Mouse (Mus musculus) CH12.LX (cell line): ENCODE data around the gene Tbx21.

Source experiments
- ELF1 ChIP-seq: IDR thresholded peaks from 2 replicates; pipeline ENCODE4 v1.6.1; 2014; ENCODE audit warnings: low read depth, mild to moderate bottlenecking, inconsistent platforms, low read length, improper control_type of control experiment
- JUN ChIP-seq: IDR thresholded peaks from 2 replicates; pipeline ENCODE4 v1.6.1; 2011; ENCODE audit warnings: low read depth, mild to moderate bottlenecking, low read length, improper control_type of control experiment, moderate library complexity; ENCODE audit not compliant: insufficient read depth
- NRF1 ChIP-seq: IDR thresholded peaks from 2 replicates; pipeline ENCODE4 v1.6.1; 2014; ENCODE audit warnings: low read depth, mild to moderate bottlenecking, inconsistent platforms, low read length, improper control_type of control experiment, moderate library complexity
- PAX5 ChIP-seq: IDR thresholded peaks from 2 replicates; pipeline ENCODE4 v1.6.1; 2012; ENCODE audit warnings: low read length, inconsistent platforms, mixed read lengths
- POLR2A ChIP-seq: IDR thresholded peaks from 2 replicates; pipeline ENCODE4 v1.6.1; 2011; ENCODE audit warnings: low read depth, mild to moderate bottlenecking, improper control_type of control experiment, low read length

- TF ChIP-seq POLR2A (no peak), ELF1 (no peak), JUN (no peak), PAX5 (no peak), NRF1 (no peak)
Measured at GRCm38 (mm10) chr11:97063921-97064295, 51.2 kb downstream of the Tbx21 start.
